ENCODE assay signal across 22 mouse cellular contexts in the genomic region with DNA sequence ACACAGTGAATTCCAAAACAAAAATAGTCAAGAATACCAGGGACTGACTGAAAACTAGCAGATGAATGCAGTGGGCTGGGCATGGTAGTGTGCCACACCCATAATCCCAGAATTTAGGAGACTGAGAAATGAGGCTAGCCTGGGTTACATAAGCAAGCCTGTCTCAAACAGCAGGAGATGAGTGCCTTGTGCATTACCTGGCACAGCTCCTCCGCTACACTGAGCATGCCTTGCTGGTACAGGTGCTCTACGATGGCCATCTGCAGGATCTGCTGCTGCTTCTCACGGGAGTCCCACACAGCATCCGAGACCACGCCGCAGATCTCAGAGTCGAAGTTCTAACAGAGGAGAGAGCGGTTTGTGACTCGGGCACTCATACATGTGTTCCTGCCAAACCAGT. TPM values are rescaled to one million over a fixed set of nuclear protein-coding genes. Genes with fewer than 3 reads are reported as not detected.
DNase-seq lines count a peak whose midpoint lies in the region; ATAC-seq and TF ChIP-seq lines count a peak whose summit lies in the region.
"Had no signal": no experiment of that assay in that cellular context is flagged by ENCODE, and none has a peak within 500 bp of the region (broad histone marks: within the 10 kb centered on the region; RNA-seq: fewer than 3 reads in every experiment).

No protein-coding gene starts in this region.

- intact Hi-C loops in left cerebral cortex, adult 2 months (cut with DNase I): no loop called here
- intact Hi-C loops in left cerebral cortex, postnatal 14 days (cut with DNase I): no loop called here

- peak; percentile 7; the same call in 1 of the 2 replicates for ATAC-seq in frontal cortex, adult (ENCODE audit: low TSS enrichment)
- ATAC-seq: forebrain, embryonic 13.5 days; liver, postnatal 0 days; lung, postnatal 0 days had no signal

- no peak for DNase-seq in frontal cortex, postnatal 14 days (ENCODE audit: low spot score in 2 of 2)
- no peak for DNase-seq in left cerebral cortex, adult 2 months (ENCODE audit: extremely low spot score in 1 of 2, low spot score in 2 of 2)
- no peak for DNase-seq in left cerebral cortex, postnatal 14 days (ENCODE audit: low spot score in 2 of 2)
- peak; percentile 54 to 61 for DNase-seq in cerebellum, adult 2 months
- peak; percentile 62 for DNase-seq in cerebellum, adult 9-11 months
- DNase-seq in thymus, adult 18-20 months: no peak
- DNase-seq: adrenal gland, adult 2 months; heart, postnatal 36 days; kidney, adult 18-20 months; liver, postnatal 0 days; right cerebral cortex, postnatal 14 days; thymus, adult 2 months; thymus, postnatal 4 days had no signal

- H3K4me1 ChIP-seq in cerebellum, adult 2 months (ENCODE audit: control insufficient read depth, insufficient read depth, low read length): peaks cover 7% of the 10 kb centered on the region
- H3K4me1 ChIP-seq: embryonic facial prominence, embryonic 12.5 days; forebrain, embryonic 13.5 days; limb, embryonic 12.5 days had no signal

- H3K27ac ChIP-seq in left cerebral cortex, adult 2 months: peak overlapping the region; percentile 89
- no peak overlapping the region for H3K27ac ChIP-seq in cerebellum, adult 2 months (ENCODE audit: insufficient read depth, low read length)
- H3K27ac ChIP-seq: embryonic facial prominence, embryonic 12.5 days; forebrain, embryonic 13.5 days; heart, embryonic 15.5 days; hindbrain, embryonic 13.5 days; limb, embryonic 12.5 days; macrophage; neural tube, embryonic 15.5 days had no signal

- H3K4me3 ChIP-seq in left cerebral cortex, adult 2 months: no peak overlapping the region
- no peak overlapping the region for H3K4me3 ChIP-seq in cerebellum, adult 2 months (replicated peaks; ENCODE audit: insufficient read depth, low read depth, low read length)
- H3K4me3 ChIP-seq: embryonic facial prominence, embryonic 12.5 days; forebrain, embryonic 13.5 days; heart, embryonic 15.5 days; hindbrain, embryonic 13.5 days; limb, embryonic 12.5 days; neural tube, embryonic 15.5 days had no signal

- no peak for TF ChIP-seq POLR2A in cerebellum, adult 2 months (IDR thresholded peaks at IDR 0.05; ENCODE audit: borderline replicate concordance, insufficient read depth, low read length)

- 53% methylated on average over 9 of the region's 9 CpGs for WGBS in cerebellum, adult 2 months

- no peaks in the 10 kb centered on the region for H3K27me3 ChIP-seq in cerebellum, adult 2 months (ENCODE audit: control insufficient read depth, insufficient read depth, low read length)
- H3K27me3 ChIP-seq: embryonic facial prominence, embryonic 12.5 days; forebrain, embryonic 13.5 days; heart, embryonic 15.5 days; hindbrain, embryonic 13.5 days; limb, embryonic 12.5 days; neural tube, embryonic 15.5 days had no signal

- TF ChIP-seq CTCF in left cerebral cortex, adult 2 months (IDR thresholded peaks at IDR 0.05): no peak
- no peak for TF ChIP-seq CTCF in cerebellum, adult 2 months (IDR thresholded peaks at IDR 0.05; ENCODE audit: borderline replicate concordance, insufficient read depth, low read depth, low read length)

RNA-seq across cellular contexts. Expression of a gene that starts 7.9 kb away (rescaled TPM):
- 10 to 100 TPM; 45.0 to 46.2 TPM for total RNA-seq in left cerebral cortex, adult 2 months (2021)
- 10 to 100 TPM; 46.5 to 49.4 TPM for total RNA-seq in left cerebral cortex, postnatal 14 days (2021)
- 45.2 and 48.4 TPM in 2 replicates for polyA plus RNA-seq in cerebellum, adult 2 months (2012; rRNA removed)

RNA-seq across cellular contexts. Expression of a gene that starts 8.3 kb away (rescaled TPM):
- 10 to 100 TPM; 56.1 to 61.9 TPM for total RNA-seq in left cerebral cortex, adult 2 months (2021)
- 10 to 100 TPM; 52.3 to 54.6 TPM for total RNA-seq in left cerebral cortex, postnatal 14 days (2021)
- 62.3 and 72.9 TPM in 2 replicates for polyA plus RNA-seq in cerebellum, adult 2 months (2012; rRNA removed)

RNA-seq across cellular contexts. Expression of a gene that starts 20.8 kb away (rescaled TPM):
- 100 to 1,000 TPM; 120 to 127 TPM for total RNA-seq in left cerebral cortex, adult 2 months (2021)
- 100 to 1,000 TPM; 131 to 144 TPM for total RNA-seq in left cerebral cortex, postnatal 14 days (2021)
- polyA plus RNA-seq in cerebellum, adult 2 months (2012; rRNA removed): 101 and 103 TPM in 2 replicates

RNA-seq across cellular contexts. Expression of a gene that starts 23.2 kb away (rescaled TPM):
- 10 to 100 TPM; 10.4 to 14.3 TPM for total RNA-seq in left cerebral cortex, adult 2 months (2021)
- 10 to 100 TPM in 1 of 2 experiments, 1 to 10 TPM in 1; 9.1 to 11.0 TPM for total RNA-seq in left cerebral cortex, postnatal 14 days (2021)
- 15.3 and 16.7 TPM in 2 replicates for polyA plus RNA-seq in cerebellum, adult 2 months (2012; rRNA removed)

RNA-seq across cellular contexts. Expression of a gene that starts 23.3 kb away (rescaled TPM):
- 1 to 10 TPM; 1.8 to 1.9 TPM for total RNA-seq in left cerebral cortex, adult 2 months (2021)
- total RNA-seq in left cerebral cortex, postnatal 14 days (2021): 1 to 10 TPM in 1 of 2 experiments, under 1 TPM in 1; 0.91 to 1.1 TPM
- polyA plus RNA-seq in cerebellum, adult 2 months (2012; rRNA removed): 3.8 and 4.1 TPM in 2 replicates

Comparison
In these comparisons a context has a peak if more than half of its experiments do, and no peak if none do; other contexts are left out.
1. DNase-seq: peak in cerebellum, adult 2 months (2 of 2) and cerebellum, adult 9-11 months (single experiment); none in frontal cortex, postnatal 14 days (0 of 2), left cerebral cortex, adult 2 months (0 of 2), left cerebral cortex, postnatal 14 days (0 of 2) and thymus, adult 18-20 months (0 of 2).